Mouse (Mus musculus) forelimb bud, embryonic 11.5 days (tissue): ENCODE results near the gene Hist2h2bb.
"Not testable (repeated sequence)": the region's sequence is repeated elsewhere in the genome, so short reads cannot be mapped to it uniquely, and the experiment has no call there.

Experiments
- DNase-seq: peaks from one replicate; pipeline ENCODE4 v3.0.0-alpha.2; 2012; ENCODE audit warnings: low read depth, low spot score

The Hist2h2bb gene

DNA sequence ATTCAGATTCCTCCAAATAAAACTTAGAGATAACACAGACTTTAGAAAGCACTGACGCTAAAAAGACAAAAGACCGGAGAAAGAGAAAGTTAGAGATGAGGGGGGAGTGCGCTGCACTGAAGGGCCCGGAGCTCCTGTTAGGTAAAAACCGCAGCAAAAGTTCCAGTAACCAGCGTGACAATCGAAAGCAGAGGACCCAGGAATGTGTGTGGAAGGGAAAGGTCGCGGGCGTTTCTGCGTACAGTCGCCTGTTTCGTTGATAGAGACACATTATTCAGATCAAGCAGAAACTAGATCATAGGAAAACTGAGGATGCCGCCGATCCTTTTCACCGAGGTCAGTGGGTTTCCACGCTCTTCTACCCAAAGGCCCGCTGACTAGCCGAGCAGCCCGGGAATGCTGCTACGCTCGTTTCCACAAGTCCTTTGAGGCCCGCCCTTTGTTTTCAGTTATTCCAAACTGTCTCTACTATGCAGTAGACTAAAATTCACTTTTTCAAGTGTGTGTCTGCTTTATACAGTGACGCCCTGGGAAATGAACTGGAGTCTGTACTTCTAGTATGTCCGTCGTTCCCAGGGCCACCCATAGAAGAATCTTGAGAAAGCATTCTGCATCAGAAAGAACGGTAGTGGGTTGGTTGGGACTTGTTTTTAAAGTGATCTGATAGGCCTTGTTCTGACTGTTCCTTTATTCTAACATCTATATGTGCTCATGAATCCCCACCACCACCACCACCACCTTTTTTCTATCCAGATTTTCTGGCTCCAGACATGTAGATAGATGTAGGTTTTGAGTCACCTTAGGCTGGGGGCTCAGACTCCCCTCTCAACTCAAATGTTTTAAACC is 5.8 kb upstream of the Hist2h2bb start:
- peak; percentile 46 for DNase-seq

GRCm38 (mm10) chr3:96264404-96264949 is 5.1 kb upstream of the Hist2h2bb start:
- DNase-seq: no peak

DNA sequence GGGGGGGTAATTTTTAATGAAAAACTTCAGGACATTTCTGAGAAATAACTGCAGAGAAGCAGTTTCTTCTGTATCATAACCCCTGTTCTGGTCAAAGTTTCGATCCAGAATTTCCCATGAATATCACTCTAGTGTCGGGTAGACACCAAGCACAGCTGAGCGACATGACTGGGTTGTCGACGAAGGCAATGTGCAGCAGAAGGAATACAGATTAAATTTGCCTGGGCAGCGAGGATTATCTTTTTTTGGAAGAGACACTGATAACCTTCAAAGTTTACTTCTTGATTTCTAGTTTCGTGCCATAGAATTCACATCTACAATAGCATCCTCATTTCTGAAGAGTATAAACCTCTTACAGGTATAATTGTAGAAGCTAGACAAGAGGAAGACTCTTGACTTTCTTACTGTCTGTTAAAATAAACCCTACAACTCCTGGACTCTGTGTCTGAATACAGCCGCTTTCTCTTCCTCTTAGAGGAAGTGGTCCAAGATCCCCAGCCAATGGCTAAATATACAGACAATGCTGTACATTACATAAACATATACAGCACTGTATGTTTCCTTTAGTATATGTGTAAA is 3.3 kb upstream of the Hist2h2bb start:
- no peak for DNase-seq

GRCm38 (mm10) chr3:96267541-96267940 is 2.0 kb upstream of the Hist2h2bb start:
- no peak for DNase-seq

- DNase-seq: peak; percentile 90
Measured at GRCm38 (mm10) chr3:96268051-96268775, 1.3 kb upstream of the Hist2h2bb start, which contains the start of gene Hist2h3b. TSS of gene Hist2h3b (plus strand) at chr3:96268654.

GRCm38 (mm10) chr3:96268776-96269378 is 675 bp upstream of the Hist2h2bb start:
- DNase-seq: not testable (repeated sequence)

DNA sequence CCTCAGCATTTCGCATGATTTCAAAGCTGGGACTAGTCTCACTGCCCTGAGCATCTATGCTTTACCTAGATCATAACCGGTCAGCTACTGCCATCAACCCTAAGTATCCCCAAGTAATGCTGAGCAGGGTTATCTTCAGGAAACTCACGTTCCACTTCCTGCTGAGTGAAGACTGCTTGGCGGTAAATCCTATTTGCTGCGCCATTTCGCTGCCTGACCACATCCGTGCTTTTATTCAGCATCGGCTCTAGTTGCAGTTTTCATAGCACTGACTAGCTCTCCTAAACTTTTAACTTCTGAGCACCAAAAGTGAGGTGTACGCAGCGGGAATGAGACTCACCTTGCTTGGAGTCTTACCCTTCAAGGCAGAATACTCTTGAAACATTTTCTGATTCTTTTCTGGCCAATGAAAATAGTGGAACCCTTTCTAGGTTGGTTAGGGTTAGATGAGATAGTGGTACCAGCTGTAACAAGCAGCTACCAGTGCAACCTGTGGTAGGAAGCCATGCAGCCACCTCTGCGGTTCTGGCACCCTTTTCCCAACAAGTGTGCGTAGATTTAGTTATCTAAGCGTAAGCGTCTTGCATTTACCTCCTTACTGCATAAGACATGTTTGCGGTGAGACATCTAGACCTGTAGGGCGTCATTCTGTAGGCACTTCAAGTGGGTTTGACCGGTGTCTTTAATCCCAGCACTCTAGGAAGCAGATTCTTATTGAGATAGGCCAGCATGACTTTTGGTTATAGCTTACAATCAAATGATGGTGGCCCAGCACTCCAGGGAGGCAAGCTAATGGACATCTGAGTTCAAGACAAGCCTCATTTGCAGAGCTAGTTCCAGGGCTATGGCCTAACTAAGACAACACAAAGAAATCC is 4.3 kb downstream of the Hist2h2bb start:
- peak; percentile 52 for DNase-seq

GRCm38 (mm10) chr3:96277428-96277799 is 7.9 kb downstream of the Hist2h2bb start:
- DNase-seq: no peak

DNA sequence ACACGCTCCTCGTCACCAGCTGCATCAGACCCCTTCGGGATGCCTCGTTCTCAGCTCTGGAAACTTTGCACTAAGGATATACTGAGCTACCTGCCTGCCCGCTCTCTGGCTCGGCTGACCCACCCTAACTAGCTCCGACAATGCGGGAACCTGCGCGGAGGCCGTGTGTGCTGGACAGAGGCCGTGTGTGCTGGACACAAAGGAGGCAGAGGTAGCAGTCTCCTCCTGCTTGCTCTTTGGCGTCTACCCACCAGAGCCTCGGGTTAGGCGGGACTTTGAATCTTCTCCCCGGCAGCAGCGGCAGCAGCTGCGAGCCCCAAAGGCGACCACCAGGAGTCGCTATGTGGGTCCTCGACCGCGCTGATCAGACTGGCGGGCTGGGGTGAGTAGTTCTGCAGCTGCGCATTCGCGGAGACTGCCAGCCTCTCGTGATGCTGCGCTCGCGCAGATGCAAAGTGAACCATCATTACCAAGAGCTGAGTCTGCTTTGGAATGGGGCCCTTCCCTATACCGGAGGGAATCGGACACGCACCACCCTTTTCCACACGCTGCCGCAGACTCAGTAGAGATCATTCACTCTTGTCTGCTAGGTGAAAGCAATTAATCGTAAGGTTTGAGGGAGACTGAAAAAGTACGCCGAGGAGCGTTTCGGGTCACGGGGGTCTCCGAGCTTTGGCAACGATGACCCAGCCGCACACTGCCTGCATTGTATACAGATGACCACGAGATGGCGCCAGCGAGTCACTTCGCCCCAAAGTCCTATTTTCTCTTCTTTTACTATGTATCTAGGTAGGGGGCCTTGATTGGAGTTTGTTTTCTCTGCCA is 8.5 kb downstream of the Hist2h2bb start:
- peak; percentile 96 for DNase-seq

DNA sequence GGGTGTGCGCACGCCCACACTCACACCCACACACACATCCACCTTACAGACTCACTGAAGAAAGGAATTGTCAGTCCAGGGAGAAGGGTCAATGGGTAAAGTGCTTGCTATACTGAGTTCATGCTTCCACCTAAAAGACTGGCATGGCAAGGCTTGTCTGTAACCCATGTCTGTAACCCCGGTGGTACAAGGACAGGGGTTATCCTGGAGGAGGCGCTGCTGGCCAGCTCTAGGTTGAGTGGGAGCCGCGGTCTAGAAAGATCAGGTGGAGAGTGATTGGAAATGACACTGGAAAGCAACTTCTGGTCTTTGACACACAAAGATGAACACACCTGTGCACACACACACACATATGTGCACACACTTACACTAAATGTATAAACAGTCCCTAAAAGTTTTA is 11.1 kb downstream of the Hist2h2bb start:
- no peak for DNase-seq

- peak; percentile 45 for DNase-seq
Measured at GRCm38 (mm10) chr3:96284457-96284856, 14.9 kb downstream of the Hist2h2bb start.

DNA sequence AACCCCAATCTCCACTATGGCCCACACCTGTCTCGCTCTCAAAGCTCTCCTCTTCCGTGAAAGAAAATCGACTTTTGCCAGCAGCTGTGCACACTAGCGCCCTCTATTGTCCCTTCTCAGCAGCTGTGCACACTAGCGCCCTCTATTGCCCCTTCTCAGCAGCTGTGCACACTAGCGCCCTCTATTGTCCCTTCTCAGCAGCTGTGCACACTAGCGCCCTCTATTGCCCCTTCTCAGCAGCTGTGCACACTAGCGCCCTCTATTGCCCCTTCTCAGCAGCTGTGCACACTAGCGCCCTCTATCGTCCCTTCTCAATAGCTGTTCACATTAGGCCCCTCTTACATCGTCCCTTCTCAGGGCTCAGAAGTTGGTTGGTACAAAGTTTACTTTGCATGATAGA is 17.8 kb downstream of the Hist2h2bb start:
- DNase-seq: not testable (repeated sequence)

GRCm38 (mm10) chr3:96289201-96289600 is 19.6 kb downstream of the Hist2h2bb start:
- no peak for DNase-seq

DNA sequence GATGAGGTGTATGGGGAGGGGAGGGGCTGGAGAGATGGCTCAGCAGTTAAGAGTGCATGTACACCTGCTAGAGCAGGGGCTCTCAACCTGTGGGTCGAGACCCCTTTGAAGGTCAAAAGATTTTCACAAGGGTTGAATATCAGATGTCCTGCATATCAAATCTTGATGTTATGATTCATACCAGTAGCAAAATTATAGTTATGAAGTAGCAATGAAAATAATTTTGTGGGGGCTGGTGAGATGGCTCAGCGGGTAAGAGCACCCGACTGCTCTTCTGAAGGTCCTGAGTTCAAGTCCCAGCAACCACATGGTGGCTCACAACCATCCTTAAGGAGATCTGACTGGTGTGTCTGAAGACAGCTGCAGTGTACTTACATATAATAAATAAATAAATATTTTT is 21.2 kb downstream of the Hist2h2bb start:
- not testable (repeated sequence) for DNase-seq

- DNase-seq: no peak
Measured at GRCm38 (mm10) chr3:96292641-96293040, 23.1 kb downstream of the Hist2h2bb start.

DNA sequence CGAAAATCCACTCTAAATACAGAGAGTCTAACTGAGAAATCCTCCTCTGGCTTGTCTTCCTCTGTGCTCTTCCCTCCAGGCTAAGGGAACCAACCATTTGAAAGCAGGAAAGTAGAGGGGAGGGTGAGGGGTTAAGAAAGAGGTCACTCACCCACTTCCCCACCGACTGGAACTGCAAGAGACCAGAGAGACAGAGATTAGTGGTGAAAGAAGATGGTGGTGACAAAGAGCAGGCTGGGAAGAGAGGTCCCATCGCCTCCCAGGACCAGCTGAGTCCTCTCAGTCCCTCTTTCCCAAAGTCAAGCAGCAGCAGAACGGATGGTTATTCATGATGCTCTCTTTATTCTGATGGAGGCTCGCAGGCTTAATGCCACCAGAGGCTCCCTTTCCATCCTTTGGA is 23.8 kb downstream of the Hist2h2bb start:
- no peak for DNase-seq

DNA sequence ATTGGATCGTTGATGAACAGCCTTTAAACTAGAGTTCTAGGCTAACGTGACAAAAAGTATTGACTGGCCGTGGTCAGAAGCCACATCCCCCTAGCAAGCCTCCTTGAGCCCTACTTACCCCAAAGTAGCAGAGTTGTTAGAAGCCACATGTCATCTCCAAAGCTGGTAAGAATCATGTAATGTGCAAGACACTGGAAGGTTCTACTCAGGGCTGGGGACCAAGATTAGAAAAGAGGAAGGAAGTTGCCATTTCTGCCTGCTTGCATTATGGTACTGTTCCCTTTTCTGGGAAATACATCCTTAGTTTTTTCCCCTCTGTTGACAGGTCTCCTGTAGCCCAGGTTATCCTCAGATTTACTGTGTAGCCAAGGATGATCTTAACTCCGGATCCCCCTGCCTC is 24.2 kb downstream of the Hist2h2bb start, which contains the start of gene Fcgr1:
Fcgr1 (minus strand) TSS at position 183 of the 400 bp plus-strand sequence.
- no peak for DNase-seq

- DNase-seq: no peak
Measured at GRCm38 (mm10) chr3:96298360-96298759, 28.8 kb downstream of the Hist2h2bb start.

- DNase-seq: no peak
Measured at GRCm38 (mm10) chr3:96299562-96299961, 30.0 kb downstream of the Hist2h2bb start.
